Mouse (Mus musculus): ENCODE data around the gene Epb41l4b. TPM values are rescaled to one million over a fixed set of nuclear protein-coding genes. Genes with fewer than 3 reads are reported as not detected.

Epb41l4b gene
- polyA plus RNA-seq, 1 experiment from 2014 or later = 23.0 TPM

GRCm38 (mm10) chr4:57040481-57040880 lies 102.8 kb downstream of the Epb41l4b start:
- H3K27ac ChIP-seq (replicated peaks) = no peak overlapping the region
- WGBS = 77% methylated on average over 8 of the region's 8 CpGs
- no peak overlapping the region for H3K4me2 ChIP-seq (replicated peaks; ENCODE audit: low read depth)
- no peak overlapping the region for H3K9ac ChIP-seq (ENCODE audit: low read length)
- DNase-seq (ENCODE audit: low spot score) = no peak
- no peaks in the 10 kb centered on the region for H3K9me3 ChIP-seq (ENCODE audit: control insufficient read depth, low read length)
- no peaks in the 10 kb centered on the region for H3K36me3 ChIP-seq (ENCODE audit: control insufficient read depth, insufficient read depth, low read length)
- ATAC-seq (ENCODE audit: low FRiP score, low TSS enrichment) = no peak
- no peak overlapping the region for H3K4me3 ChIP-seq (ENCODE audit: low read depth, low read length)
- H3K27me3 ChIP-seq (ENCODE audit: control insufficient read depth, insufficient read depth, low read length) = no peaks in the 10 kb centered on the region
- H3K4me1 ChIP-seq (replicated peaks; ENCODE audit: control insufficient read depth, insufficient read depth) = no peaks in the 10 kb centered on the region
- TF ChIP-seq CTCF (IDR thresholded peaks at IDR 0.05; ENCODE audit: low read depth) = no peak
- no peak for TF ChIP-seq EP300 (optimal IDR thresholded peaks at IDR 0.05)

GRCm38 (mm10) chr4:57039127-57040031 lies 103.9 kb downstream of the Epb41l4b start:
- DNase-seq (ENCODE audit: low spot score) (no peak), ATAC-seq (ENCODE audit: low FRiP score, low TSS enrichment) (no peak)
- no peak overlapping the region for H3K27ac ChIP-seq (replicated peaks)

GRCm38 (mm10) chr4:57037554-57037953 lies 105.7 kb downstream of the Epb41l4b start:
- Histone ChIP-seq H3K27me3 (ENCODE audit: control insufficient read depth, insufficient read depth, low read length) (no peaks in the 10 kb centered on the region), H3K4me1 (replicated peaks; ENCODE audit: control insufficient read depth, insufficient read depth) (no peaks in the 10 kb centered on the region), H3K36me3 (ENCODE audit: control insufficient read depth, insufficient read depth, low read length) (no peaks in the 10 kb centered on the region), H3K9me3 (ENCODE audit: control insufficient read depth, low read length) (no peaks in the 10 kb centered on the region), H3K4me3 (ENCODE audit: low read depth, low read length) (no peak overlapping the region), H3K9ac (ENCODE audit: low read length) (no peak overlapping the region), H3K27ac (replicated peaks) (no peak overlapping the region), H3K4me2 (replicated peaks; ENCODE audit: low read depth) (no peak overlapping the region)
- no peak for ATAC-seq (ENCODE audit: low FRiP score, low TSS enrichment)
- DNase-seq (ENCODE audit: low spot score) = no peak
- TF ChIP-seq EP300 (optimal IDR thresholded peaks at IDR 0.05) = no peak
- no peak for TF ChIP-seq CTCF (IDR thresholded peaks at IDR 0.05; ENCODE audit: low read depth)
- WGBS = 76% methylated on average over 7 of the region's 7 CpGs

More at GRCm38 (mm10) chr4:57039127-57040031, 103.9 kb downstream of the Epb41l4b start:
- Histone ChIP-seq H3K4me2 (replicated peaks; ENCODE audit: low read depth) (peak overlapping the region; percentile 11; the same call in 1 of the 2 replicates), H3K4me1 (replicated peaks; ENCODE audit: control insufficient read depth, insufficient read depth) (no peaks in the 10 kb centered on the region), H3K9ac (ENCODE audit: low read length) (no peak overlapping the region), H3K4me3 (ENCODE audit: low read depth, low read length) (no peak overlapping the region), H3K27me3 (ENCODE audit: control insufficient read depth, insufficient read depth, low read length) (no peaks in the 10 kb centered on the region), H3K9me3 (ENCODE audit: control insufficient read depth, low read length) (no peaks in the 10 kb centered on the region), H3K36me3 (ENCODE audit: control insufficient read depth, insufficient read depth, low read length) (no peaks in the 10 kb centered on the region)
- TF ChIP-seq EP300 (optimal IDR thresholded peaks at IDR 0.05) (no peak), CTCF (IDR thresholded peaks at IDR 0.05; ENCODE audit: low read depth) (no peak)
- 17% methylated on average over 22 of the region's 23 CpGs for WGBS

- no peaks in the 10 kb centered on the region for H3K9me3 ChIP-seq (ENCODE audit: control insufficient read depth, low read length)
- 67% methylated on average over 5 of the region's 5 CpGs for WGBS
- no peaks in the 10 kb centered on the region for H3K4me1 ChIP-seq (replicated peaks; ENCODE audit: control insufficient read depth, insufficient read depth)
- ATAC-seq (ENCODE audit: low FRiP score, low TSS enrichment) = no peak
- peak; percentile 33 for TF ChIP-seq CTCF (IDR thresholded peaks at IDR 0.05; ENCODE audit: low read depth)
- TF ChIP-seq EP300 (optimal IDR thresholded peaks at IDR 0.05) = no peak
- no peak overlapping the region for H3K4me3 ChIP-seq (ENCODE audit: low read depth, low read length)
- no peak for DNase-seq (ENCODE audit: low spot score)
- no peaks in the 10 kb centered on the region for H3K27me3 ChIP-seq (ENCODE audit: control insufficient read depth, insufficient read depth, low read length)
- no peak overlapping the region for H3K4me2 ChIP-seq (replicated peaks; ENCODE audit: low read depth)
- H3K36me3 ChIP-seq (ENCODE audit: control insufficient read depth, insufficient read depth, low read length) = no peaks in the 10 kb centered on the region
- H3K27ac ChIP-seq (replicated peaks) = no peak overlapping the region
- no peak overlapping the region for H3K9ac ChIP-seq (ENCODE audit: low read length)
These were observed 109.1 kb downstream of the Epb41l4b start for GRCm38 (mm10) chr4:57034169-57034568.

GRCm38 (mm10) chr4:57031440-57031839 lies 111.8 kb downstream of the Epb41l4b start:
- ATAC-seq (ENCODE audit: low FRiP score, low TSS enrichment) = no peak
- Histone ChIP-seq H3K9ac (ENCODE audit: low read length) (no peak overlapping the region), H3K27ac (replicated peaks) (no peak overlapping the region), H3K4me1 (replicated peaks; ENCODE audit: control insufficient read depth, insufficient read depth) (no peaks in the 10 kb centered on the region), H3K27me3 (ENCODE audit: control insufficient read depth, insufficient read depth, low read length) (no peaks in the 10 kb centered on the region), H3K36me3 (ENCODE audit: control insufficient read depth, insufficient read depth, low read length) (no peaks in the 10 kb centered on the region), H3K4me2 (replicated peaks; ENCODE audit: low read depth) (no peak overlapping the region), H3K4me3 (ENCODE audit: low read depth, low read length) (no peak overlapping the region), H3K9me3 (ENCODE audit: control insufficient read depth, low read length) (no peaks in the 10 kb centered on the region)
- DNase-seq (ENCODE audit: low spot score) = no peak
- WGBS = 40% methylated on average over 4 of the region's 4 CpGs
- TF ChIP-seq CTCF (IDR thresholded peaks at IDR 0.05; ENCODE audit: low read depth) (no peak), EP300 (optimal IDR thresholded peaks at IDR 0.05) (no peak)

GRCm38 (mm10) chr4:57027954-57028353 lies 115.3 kb downstream of the Epb41l4b start:
- no peak overlapping the region for H3K9ac ChIP-seq (ENCODE audit: low read length)
- H3K9me3 ChIP-seq (ENCODE audit: control insufficient read depth, low read length) = no peaks in the 10 kb centered on the region
- no peaks in the 10 kb centered on the region for H3K4me1 ChIP-seq (replicated peaks; ENCODE audit: control insufficient read depth, insufficient read depth)
- ATAC-seq (ENCODE audit: low FRiP score, low TSS enrichment) (no peak), DNase-seq (ENCODE audit: low spot score) (no peak)
- H3K36me3 ChIP-seq (ENCODE audit: control insufficient read depth, insufficient read depth, low read length) = no peaks in the 10 kb centered on the region
- 55% methylated on average over 10 of the region's 10 CpGs for WGBS
- no peak overlapping the region for H3K27ac ChIP-seq (replicated peaks)
- H3K27me3 ChIP-seq (ENCODE audit: control insufficient read depth, insufficient read depth, low read length) = no peaks in the 10 kb centered on the region
- TF ChIP-seq EP300 (optimal IDR thresholded peaks at IDR 0.05) (no peak), CTCF (IDR thresholded peaks at IDR 0.05; ENCODE audit: low read depth) (no peak)
- H3K4me3 ChIP-seq (ENCODE audit: low read depth, low read length) = no peak overlapping the region
- no peak overlapping the region for H3K4me2 ChIP-seq (replicated peaks; ENCODE audit: low read depth)
